Mouse (Mus musculus): ENCODE measurements at regions not wholly inside any gene's neighbourhood (a gene's known extent, or its start where the extent isn't known, plus 50 kb on each side); places are given as distances from the start of the nearest gene placed in this dataset.

GRCm38 (mm10) chr4:127419062-127419785, 61.2 kb upstream of the Gjb5 start:
- no peak for DNase-seq

- DNase-seq = no peak
Measured at GRCm38 (mm10) chr4:127416906-127417305, 58.9 kb upstream of the Gjb5 start.

GRCm38 (mm10) chr4:127413997-127414964, 56.3 kb upstream of the Gjb5 start:
- DNase-seq = no peak
